Mouse (Mus musculus) mature B cell (primary cell): ENCODE results near the gene Atrn.

ENCODE experiments used
- in situ Hi-C: fragments of 300-500 bp; cut with MboI; formaldehyde crosslinking; loops from 2 replicates; pipeline ENCODE4 v1.14.3; 2019

Gene Atrn

GRCm38 (mm10) chr2:131040854-131041825, 134.8 kb downstream of the Atrn start:
- in situ Hi-C loops, result no loop called here

GRCm38 (mm10) chr2:131042988-131043387, 136.7 kb downstream of the Atrn start, which contains the start of gene Gfra4:
TSS of gene Gfra4 (minus strand) at chr2:131043088.
- in situ Hi-C loops, result no loop called here

- in situ Hi-C loops, result no loop called here
Observed at GRCm38 (mm10) chr2:131044354-131044852, 138.1 kb downstream of the Atrn start.

- in situ Hi-C loops, result no loop called here
Observed at GRCm38 (mm10) chr2:131044989-131045720, 138.9 kb downstream of the Atrn start.

GRCm38 (mm10) chr2:131046025-131046424, 139.7 kb downstream of the Atrn start:
- in situ Hi-C loops, result no loop called here

- in situ Hi-C loops, result no loop called here
Observed at GRCm38 (mm10) chr2:131052043-131052442, 145.7 kb downstream of the Atrn start.

- in situ Hi-C loops, result no loop called here
Observed at GRCm38 (mm10) chr2:131052862-131053418, 146.6 kb downstream of the Atrn start.

GRCm38 (mm10) chr2:131053851-131054645, 147.8 kb downstream of the Atrn start:
- in situ Hi-C loops, result no loop called here

- in situ Hi-C loops, result no loop called here
Observed at GRCm38 (mm10) chr2:131054646-131055264, 148.5 kb downstream of the Atrn start.

- in situ Hi-C loops, result no loop called here
Observed at GRCm38 (mm10) chr2:131055631-131056030, 149.3 kb downstream of the Atrn start.

GRCm38 (mm10) chr2:131056191-131056590, 149.9 kb downstream of the Atrn start:
- in situ Hi-C loops, result no loop called here

- in situ Hi-C loops, result no loop called here
Observed at GRCm38 (mm10) chr2:131058672-131059071, 152.4 kb downstream of the Atrn start.

- in situ Hi-C loops, result no loop called here
Observed at GRCm38 (mm10) chr2:131059377-131059776, 153.1 kb downstream of the Atrn start.

- in situ Hi-C loops, result no loop called here
Observed at GRCm38 (mm10) chr2:131059781-131060540, 153.7 kb downstream of the Atrn start.

- in situ Hi-C loops, result no loop called here
Observed at GRCm38 (mm10) chr2:131060784-131061183, 154.5 kb downstream of the Atrn start.

GRCm38 (mm10) chr2:131061607-131062006, 155.3 kb downstream of the Atrn start:
- in situ Hi-C loops, result no loop called here

- in situ Hi-C loops, result no loop called here
Observed at GRCm38 (mm10) chr2:131063404-131063864, 157.1 kb downstream of the Atrn start, which contains the start of gene Adam33. TSS of gene Adam33 (minus strand) at chr2:131063814.

GRCm38 (mm10) chr2:131066342-131066741, 160.0 kb downstream of the Atrn start:
- in situ Hi-C loops, result no loop called here

- in situ Hi-C loops, result no loop called here
Observed at GRCm38 (mm10) chr2:131067481-131067880, 161.2 kb downstream of the Atrn start.

GRCm38 (mm10) chr2:131072536-131072935, 166.2 kb downstream of the Atrn start:
- in situ Hi-C loops, result no loop called here
